Mouse (Mus musculus): ENCODE results near the gene Maats1. TPM values are rescaled to one million over a fixed set of nuclear protein-coding genes. Genes with fewer than 3 reads are reported as not detected.

Gene Maats1
- total RNA-seq, 2 experiments from 2014 or later: 0.82 to 1.5 TPM

Other genes with a start within 250 kb of the Maats1 start
- not detected for gene Nr1i2, start 47.3 kb downstream of the Maats1 start, total RNA-seq (2021)
- 100 to 1,000 TPM; 140 to 142 TPM for gene Cox17, start 4.8 kb upstream of the Maats1 start, total RNA-seq (2021)
- not detected for gene Gm21987, start 4.9 kb upstream of the Maats1 start, total RNA-seq (2021)
- 1 to 10 TPM in 1 of 2 experiments, under 1 TPM in 1; 0.89 to 1.3 TPM for gene Popdc2, start 20.1 kb upstream of the Maats1 start, total RNA-seq (2021)
- 1 to 10 TPM in 1 of 2 experiments, under 1 TPM in 1; 0.94 to 1.0 TPM for gene Pla1a, start 91.0 kb upstream of the Maats1 start, total RNA-seq (2021)
- gene Adprh, start 110.6 kb upstream of the Maats1 start, total RNA-seq (2021): 10 to 100 TPM; 61.6 to 63.2 TPM
- under 1 TPM; 0.30 to 0.65 TPM for gene Cd80, start 113.4 kb upstream of the Maats1 start, total RNA-seq (2021)
- 10 to 100 TPM; 33.9 to 36.2 TPM for gene Timmdc1, start 180.5 kb upstream of the Maats1 start, total RNA-seq (2021)
- gene Poglut1, start 208.1 kb upstream of the Maats1 start, total RNA-seq (2021): 10 to 100 TPM; 43.4 TPM
- gene Tmem39a, start 216.6 kb upstream of the Maats1 start, total RNA-seq (2021): 10 to 100 TPM; 20.8 to 21.0 TPM

Data from left cerebral cortex, adult 18-20 months (tissue).